Mouse (Mus musculus): ENCODE results near the gene Pnmt. TPM values are rescaled to one million over a fixed set of nuclear protein-coding genes. Genes with fewer than 3 reads are reported as not detected.
A peak's percentile ranks its signal among the peaks of the same experiment; 100 is the strongest.

Pnmt gene
- polyA plus RNA-seq, 1 experiment from 2014 or later, result 0.54 TPM

GRCm38 (mm10) chr11:98367171-98367862, 18.9 kb upstream of the Pnmt start:
- H3K9me3 ChIP-seq (ENCODE audit: control insufficient read depth, low read length), result no peaks in the 10 kb centered on the region
- H3K4me3 ChIP-seq (ENCODE audit: low read depth, low read length), result no peak overlapping the region
- no peak overlapping the region for H3K9ac ChIP-seq (ENCODE audit: low read depth, low read length)
- DNase-seq (ENCODE audit: low spot score) (no peak), ATAC-seq (ENCODE audit: low FRiP score) (no peak)
- H3K27ac ChIP-seq (ENCODE audit: low read depth, low read length), result no peak overlapping the region
- H3K4me1 ChIP-seq (replicated peaks; ENCODE audit: control insufficient read depth, insufficient read depth, low read length), result peaks cover 13% of the 10 kb centered on the region
- no peak overlapping the region for H3K4me2 ChIP-seq (replicated peaks; ENCODE audit: low read depth, low read length)
- H3K36me3 ChIP-seq (ENCODE audit: control insufficient read depth, insufficient read depth, low read length), result no peaks in the 10 kb centered on the region
- 87% methylated on average over 10 of the region's 10 CpGs for whole genome bisulfite sequencing
- H3K27me3 ChIP-seq (ENCODE audit: control insufficient read depth, insufficient read depth, low read length), result no peaks in the 10 kb centered on the region

GRCm38 (mm10) chr11:98367863-98368186, 18.4 kb upstream of the Pnmt start:
- Histone ChIP-seq H3K27me3 (ENCODE audit: control insufficient read depth, insufficient read depth, low read length) (no peaks in the 10 kb centered on the region), H3K4me3 (ENCODE audit: low read depth, low read length) (no peak overlapping the region), H3K9me3 (ENCODE audit: control insufficient read depth, low read length) (no peaks in the 10 kb centered on the region), H3K27ac (ENCODE audit: low read depth, low read length) (no peak overlapping the region), H3K36me3 (ENCODE audit: control insufficient read depth, insufficient read depth, low read length) (no peaks in the 10 kb centered on the region), H3K4me1 (replicated peaks; ENCODE audit: control insufficient read depth, insufficient read depth, low read length) (peaks cover 13% of the 10 kb centered on the region), H3K4me2 (replicated peaks; ENCODE audit: low read depth, low read length) (no peak overlapping the region), H3K9ac (ENCODE audit: low read depth, low read length) (no peak overlapping the region)
- ATAC-seq (ENCODE audit: low FRiP score) (no peak), DNase-seq (ENCODE audit: low spot score) (no peak)
- WGBS, result 86% methylated on average over 7 of the region's 7 CpGs

GRCm38 (mm10) chr11:98369337-98369736, 16.9 kb upstream of the Pnmt start:
- H3K36me3 ChIP-seq (ENCODE audit: control insufficient read depth, insufficient read depth, low read length), result no peaks in the 10 kb centered on the region
- ATAC-seq (ENCODE audit: low FRiP score) (no peak), DNase-seq (ENCODE audit: low spot score) (no peak)
- no peak overlapping the region for H3K27ac ChIP-seq (ENCODE audit: low read depth, low read length)
- no peak overlapping the region for H3K4me2 ChIP-seq (replicated peaks; ENCODE audit: low read depth, low read length)
- peaks cover 13% of the 10 kb centered on the region for H3K4me1 ChIP-seq (replicated peaks; ENCODE audit: control insufficient read depth, insufficient read depth, low read length)
- no peak overlapping the region for H3K4me3 ChIP-seq (ENCODE audit: low read depth, low read length)
- 77% methylated on average over 6 of the region's 6 CpGs for WGBS
- no peak overlapping the region for H3K9ac ChIP-seq (ENCODE audit: low read depth, low read length)
- H3K27me3 ChIP-seq (ENCODE audit: control insufficient read depth, insufficient read depth, low read length), result no peaks in the 10 kb centered on the region
- no peaks in the 10 kb centered on the region for H3K9me3 ChIP-seq (ENCODE audit: control insufficient read depth, low read length)

- H3K4me3 ChIP-seq (ENCODE audit: low read depth, low read length), result no peak overlapping the region
- DNase-seq (ENCODE audit: low spot score), result no peak
- no peak for ATAC-seq (ENCODE audit: low FRiP score)
- H3K4me1 ChIP-seq (replicated peaks; ENCODE audit: control insufficient read depth, insufficient read depth, low read length), result peaks cover 13% of the 10 kb centered on the region
- H3K9me3 ChIP-seq (ENCODE audit: control insufficient read depth, low read length), result no peaks in the 10 kb centered on the region
- H3K4me2 ChIP-seq (replicated peaks; ENCODE audit: low read depth, low read length), result no peak overlapping the region
- H3K27ac ChIP-seq (ENCODE audit: low read depth, low read length), result no peak overlapping the region
- peaks cover 6% of the 10 kb centered on the region; the same call in 1 of the 2 replicates for H3K36me3 ChIP-seq (ENCODE audit: control insufficient read depth, insufficient read depth, low read length)
- no peak overlapping the region for H3K9ac ChIP-seq (ENCODE audit: low read depth, low read length)
- no peaks in the 10 kb centered on the region for H3K27me3 ChIP-seq (ENCODE audit: control insufficient read depth, insufficient read depth, low read length)
- WGBS, result 72% methylated on average over 2 of the region's 2 CpGs
Observed at GRCm38 (mm10) chr11:98370588-98370987, 15.7 kb upstream of the Pnmt start.

GRCm38 (mm10) chr11:98371556-98372240, 14.6 kb upstream of the Pnmt start:
- Histone ChIP-seq H3K9me3 (ENCODE audit: control insufficient read depth, low read length) (no peaks in the 10 kb centered on the region), H3K4me1 (replicated peaks; ENCODE audit: control insufficient read depth, insufficient read depth, low read length) (peaks cover 13% of the 10 kb centered on the region), H3K4me3 (ENCODE audit: low read depth, low read length) (no peak overlapping the region), H3K4me2 (replicated peaks; ENCODE audit: low read depth, low read length) (peak overlapping the region; percentile 19; the same call in 1 of the 2 replicates), H3K27ac (ENCODE audit: low read depth, low read length) (peak overlapping the region; percentile 37), H3K9ac (ENCODE audit: low read depth, low read length) (peak overlapping the region; percentile 29; the same call in 1 of the 2 replicates), H3K36me3 (ENCODE audit: control insufficient read depth, insufficient read depth, low read length) (peaks cover 6% of the 10 kb centered on the region; the same call in 1 of the 2 replicates), H3K27me3 (ENCODE audit: control insufficient read depth, insufficient read depth, low read length) (no peaks in the 10 kb centered on the region)
- peak; percentile 66 for DNase-seq (ENCODE audit: low spot score)
- ATAC-seq (ENCODE audit: low FRiP score), result peak; percentile 82
- 31% methylated on average over 10 of the region's 10 CpGs for WGBS

- Histone ChIP-seq H3K4me1 (replicated peaks; ENCODE audit: control insufficient read depth, insufficient read depth, low read length) (peaks cover 13% of the 10 kb centered on the region), H3K9me3 (ENCODE audit: control insufficient read depth, low read length) (no peaks in the 10 kb centered on the region), H3K4me3 (ENCODE audit: low read depth, low read length) (no peak overlapping the region), H3K36me3 (ENCODE audit: control insufficient read depth, insufficient read depth, low read length) (peaks cover 8% of the 10 kb centered on the region), H3K27ac (ENCODE audit: low read depth, low read length) (no peak overlapping the region), H3K4me2 (replicated peaks; ENCODE audit: low read depth, low read length) (no peak overlapping the region), H3K27me3 (ENCODE audit: control insufficient read depth, insufficient read depth, low read length) (no peaks in the 10 kb centered on the region), H3K9ac (ENCODE audit: low read depth, low read length) (no peak overlapping the region)
- ATAC-seq (ENCODE audit: low FRiP score) (peak; percentile 26; the same call in 1 of the 2 replicates), DNase-seq (ENCODE audit: low spot score) (peak; percentile 85)
- WGBS, result 0% methylated on average over 2 of the region's 2 CpGs
Observed at GRCm38 (mm10) chr11:98372406-98372805, 13.8 kb upstream of the Pnmt start.

- DNase-seq (ENCODE audit: low spot score) (no peak), ATAC-seq (ENCODE audit: low FRiP score) (no peak)
- Histone ChIP-seq H3K4me2 (replicated peaks; ENCODE audit: low read depth, low read length) (no peak overlapping the region), H3K27ac (ENCODE audit: low read depth, low read length) (no peak overlapping the region), H3K4me3 (ENCODE audit: low read depth, low read length) (no peak overlapping the region), H3K27me3 (ENCODE audit: control insufficient read depth, insufficient read depth, low read length) (no peaks in the 10 kb centered on the region), H3K36me3 (ENCODE audit: control insufficient read depth, insufficient read depth, low read length) (peaks cover 12% of the 10 kb centered on the region), H3K4me1 (replicated peaks; ENCODE audit: control insufficient read depth, insufficient read depth, low read length) (peaks cover 13% of the 10 kb centered on the region), H3K9ac (ENCODE audit: low read depth, low read length) (no peak overlapping the region), H3K9me3 (ENCODE audit: control insufficient read depth, low read length) (no peaks in the 10 kb centered on the region)
- WGBS, result 87% methylated on average over 6 of the region's 6 CpGs
Observed at GRCm38 (mm10) chr11:98373244-98373643, 13.0 kb upstream of the Pnmt start.

- no peak for ATAC-seq (ENCODE audit: low FRiP score)
- Histone ChIP-seq H3K36me3 (ENCODE audit: control insufficient read depth, insufficient read depth, low read length) (peaks cover 15% of the 10 kb centered on the region), H3K27me3 (ENCODE audit: control insufficient read depth, insufficient read depth, low read length) (no peaks in the 10 kb centered on the region), H3K4me1 (replicated peaks; ENCODE audit: control insufficient read depth, insufficient read depth, low read length) (peaks cover 13% of the 10 kb centered on the region), H3K4me3 (ENCODE audit: low read depth, low read length) (no peak overlapping the region), H3K27ac (ENCODE audit: low read depth, low read length) (no peak overlapping the region), H3K9ac (ENCODE audit: low read depth, low read length) (no peak overlapping the region), H3K9me3 (ENCODE audit: control insufficient read depth, low read length) (no peaks in the 10 kb centered on the region), H3K4me2 (replicated peaks; ENCODE audit: low read depth, low read length) (no peak overlapping the region)
- DNase-seq (ENCODE audit: low spot score), result no peak
- 80% methylated on average over 8 of the region's 8 CpGs for WGBS
Observed at GRCm38 (mm10) chr11:98374266-98374665, 12.0 kb upstream of the Pnmt start.

- WGBS, result 74% methylated on average over 5 of the region's 5 CpGs
- DNase-seq (ENCODE audit: low spot score), result no peak
- Histone ChIP-seq H3K27ac (ENCODE audit: low read depth, low read length) (no peak overlapping the region), H3K36me3 (ENCODE audit: control insufficient read depth, insufficient read depth, low read length) (peaks cover 15% of the 10 kb centered on the region), H3K9ac (ENCODE audit: low read depth, low read length) (no peak overlapping the region), H3K27me3 (ENCODE audit: control insufficient read depth, insufficient read depth, low read length) (no peaks in the 10 kb centered on the region), H3K4me3 (ENCODE audit: low read depth, low read length) (no peak overlapping the region), H3K4me1 (replicated peaks; ENCODE audit: control insufficient read depth, insufficient read depth, low read length) (peaks cover 4% of the 10 kb centered on the region), H3K9me3 (ENCODE audit: control insufficient read depth, low read length) (no peaks in the 10 kb centered on the region), H3K4me2 (replicated peaks; ENCODE audit: low read depth, low read length) (no peak overlapping the region)
- no peak for ATAC-seq (ENCODE audit: low FRiP score)
Observed at GRCm38 (mm10) chr11:98376756-98377155, 9.5 kb upstream of the Pnmt start.
